Mouse (Mus musculus) adrenal gland, adult 10 weeks (tissue): ENCODE results near the gene Atoh1. TPM values are rescaled to one million over a fixed set of nuclear protein-coding genes. Genes with fewer than 3 reads are reported as not detected.

Experiments
- polyA plus RNA-seq: library from polyadenylated mRNA; stranded (reverse); fragments of 350-450 nt; fragmentation: Illumina TruSeq; extraction: RNeasy Lipid Tissue Mini Kit (QIAGEN cat#74804); gene quantifications from one replicate; pipeline ENCODE4 v1.2.3, GENCODE M21; 2014; ENCODE audit warnings: low read depth, low replicate concordance

Gene Atoh1
- polyA plus RNA-seq: not detected

GRCm38 (mm10) chr6:64728499-64729198, at the start of gene Atoh1:
Gene Atoh1 (plus strand): TSS chr6:64729125.

